Mouse (Mus musculus) C2C12 (cell line): ENCODE data around the gene Efcab6. TPM values are rescaled to one million over a fixed set of nuclear protein-coding genes. Genes with fewer than 3 reads are reported as not detected.

Source experiments
- H3K27me3 ChIP-seq: one replicate; pipeline ENCODE4 v1.6.1; 2011; ENCODE audit not compliant: control insufficient read depth, insufficient read depth, insufficient read length
- H3K36me3 ChIP-seq: one replicate; pipeline ENCODE4 v1.6.1; 2011; ENCODE audit not compliant: control insufficient read depth, insufficient read depth
- H3K4me3 ChIP-seq: one replicate; pipeline ENCODE4 v1.5.1; 2011; ENCODE audit warnings: mild to moderate bottlenecking, control low read depth; ENCODE audit not compliant: poor library complexity, insufficient read depth, severe bottlenecking
- H3K79me2 ChIP-seq: one replicate; pipeline ENCODE4 v1.6.1; 2011; ENCODE audit not compliant: control insufficient read depth, insufficient read depth
- H3K79me3 ChIP-seq: one replicate; pipeline ENCODE4 v1.6.1; 2011; ENCODE audit warnings: low read depth, control low read depth
- H3ac ChIP-seq: one replicate; pipeline ENCODE3; 2011; ENCODE audit warnings: low read depth; ENCODE audit not compliant: control insufficient read depth, insufficient read length
- CEBPB ChIP-seq: IDR thresholded peaks from one replicate; pipeline ENCODE4 v1.6.1; 2011; ENCODE audit warnings: low read depth, mild to moderate bottlenecking, control low read depth, moderate library complexity
- CTCF ChIP-seq: IDR thresholded peaks from one replicate; pipeline ENCODE4 v1.5.1; 2011; ENCODE audit not compliant: control insufficient read depth, insufficient read depth, insufficient read length
- FOSL1 ChIP-seq: IDR thresholded peaks from one replicate; pipeline ENCODE4 v1.8.0; 2011; ENCODE audit warnings: mild to moderate bottlenecking, low read length; ENCODE audit not compliant: poor library complexity, insufficient read depth, severe bottlenecking
- MAX ChIP-seq: IDR thresholded peaks from one replicate; pipeline ENCODE4 v1.6.1; 2011; ENCODE audit warnings: mild to moderate bottlenecking, control low read depth
- MYOD1 ChIP-seq: IDR thresholded peaks from one replicate; pipeline ENCODE4 v1.6.1; 2011; ENCODE audit warnings: low read depth; ENCODE audit not compliant: control insufficient read depth, insufficient read length
- MYOG ChIP-seq: IDR thresholded peaks from one replicate; pipeline ENCODE4 v1.6.1; 2011; ENCODE audit not compliant: control insufficient read depth, insufficient read length; ENCODE audit errors: extremely low read depth
- USF1 ChIP-seq: IDR thresholded peaks from one replicate; pipeline ENCODE4 v1.6.1; 2011; ENCODE audit warnings: low read depth, mild to moderate bottlenecking, control low read depth, moderate library complexity
- polyA plus RNA-seq: library from polyadenylated mRNA; unstranded; fragments of >200 nt; fragmentation: generic; extraction: Trizol; gene quantifications from one replicate; pipeline ENCODE4 v1.2.1, GENCODE M21; 2012; ENCODE audit warnings: missing spikeins

Efcab6 gene
- polyA plus RNA-seq, 1 experiment: not detected

DNA sequence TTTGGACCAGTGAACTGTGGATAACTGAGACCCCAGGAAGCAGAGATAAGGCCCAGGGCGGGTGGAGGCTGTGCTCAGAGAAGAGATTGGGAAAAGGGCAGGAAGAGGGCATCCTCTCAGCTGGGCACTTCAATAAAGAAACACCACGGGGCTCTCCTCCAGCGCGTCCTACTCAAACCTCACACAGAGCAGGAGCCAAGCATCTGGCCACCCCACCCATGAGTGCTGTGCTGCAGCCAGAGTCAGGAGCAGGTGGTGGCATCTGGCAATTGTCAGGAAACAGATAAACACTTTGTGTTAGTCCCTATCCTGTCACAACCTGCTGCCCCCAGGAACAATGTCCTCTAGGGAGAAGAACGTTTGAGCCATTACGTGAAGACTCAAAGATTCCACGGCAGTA, 77.1 kb downstream of the Efcab6 start:
- no peak for TF ChIP-seq MYOG
- TF ChIP-seq MAX: no peak
- TF ChIP-seq USF1: no peak
- TF ChIP-seq FOSL1: no peak
- no peak for TF ChIP-seq MYOD1
- TF ChIP-seq CEBPB: no peak
- no peak for TF ChIP-seq CTCF
- no peak overlapping the region for H3ac ChIP-seq
- H3K36me3 ChIP-seq: no peaks in the 10 kb centered on the region
- peaks cover 45% of the 10 kb centered on the region for H3K27me3 ChIP-seq
- no peaks in the 10 kb centered on the region for H3K79me2 ChIP-seq
- no peak overlapping the region for H3K4me3 ChIP-seq
- no peaks in the 10 kb centered on the region for H3K79me3 ChIP-seq

DNA sequence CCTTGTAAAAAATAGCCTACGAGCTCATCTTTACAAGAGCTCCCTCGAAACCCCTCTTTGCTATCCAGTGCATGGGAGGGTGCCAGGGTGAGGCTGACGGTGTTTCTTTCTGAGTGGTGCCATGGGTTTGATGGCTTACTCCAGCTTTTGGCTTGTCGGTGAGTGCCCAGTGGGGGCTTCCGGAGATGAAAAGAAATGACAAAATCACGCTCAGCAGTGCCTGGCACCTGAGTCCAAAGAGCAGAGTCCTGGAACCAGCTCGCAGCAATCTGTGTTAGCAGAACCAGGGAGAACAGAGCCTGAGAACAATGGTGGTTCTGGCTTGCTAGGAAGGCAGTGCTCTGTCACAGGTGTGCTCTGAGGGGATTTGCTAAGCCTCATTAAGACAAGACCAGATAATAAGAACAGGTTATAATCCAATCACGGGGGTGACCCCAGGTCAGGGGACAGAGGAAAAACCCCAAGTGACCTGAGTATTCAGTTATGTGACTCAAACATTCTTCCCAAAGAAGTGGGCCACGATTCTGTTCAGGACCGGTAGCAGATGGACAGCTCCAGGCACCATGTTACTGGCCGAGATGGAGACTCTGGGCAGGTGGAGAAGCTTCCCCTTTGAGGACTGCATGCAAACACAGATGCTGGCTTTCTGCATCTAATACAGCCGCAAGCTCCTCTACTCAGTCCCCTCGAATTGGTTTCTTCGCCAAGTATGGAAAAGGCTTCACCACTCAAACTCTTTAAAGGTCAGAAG, 82.8 kb downstream of the Efcab6 start:
- H3ac ChIP-seq: no peak overlapping the region
- no peak overlapping the region for H3K4me3 ChIP-seq
- no peak for TF ChIP-seq CTCF
- H3K36me3 ChIP-seq: no peaks in the 10 kb centered on the region
- peaks cover 14% of the 10 kb centered on the region for H3K27me3 ChIP-seq
- H3K79me2 ChIP-seq: no peaks in the 10 kb centered on the region
- H3K79me3 ChIP-seq: no peaks in the 10 kb centered on the region

DNA sequence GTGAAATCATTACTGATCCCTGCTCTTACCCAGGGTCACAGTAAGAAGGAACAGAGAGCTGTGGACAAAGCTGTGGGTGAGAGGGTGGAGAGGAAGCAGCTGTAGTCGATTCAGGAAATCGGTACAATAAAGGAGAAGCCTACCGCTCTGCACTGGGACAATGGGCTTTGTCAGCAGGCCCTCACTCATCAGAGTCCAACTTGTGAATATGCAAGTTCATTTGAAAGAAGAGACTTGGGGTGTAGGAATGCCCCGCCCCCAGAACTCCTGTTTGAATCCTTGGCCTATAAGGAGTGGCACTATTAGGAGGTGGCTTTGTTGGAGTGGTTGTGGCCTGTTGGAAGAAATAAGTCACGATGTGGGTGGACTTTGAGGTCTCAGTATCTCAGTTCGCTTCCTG, 86.3 kb downstream of the Efcab6 start:
- Histone ChIP-seq H3K4me3 (no peak overlapping the region), H3K27me3 (peaks cover 10% of the 10 kb centered on the region), H3K79me3 (no peaks in the 10 kb centered on the region), H3ac (no peak overlapping the region), H3K79me2 (no peaks in the 10 kb centered on the region), H3K36me3 (no peaks in the 10 kb centered on the region)
- TF ChIP-seq CEBPB: no peak
- no peak for TF ChIP-seq MYOD1
- no peak for TF ChIP-seq USF1
- TF ChIP-seq MYOG: no peak
- no peak for TF ChIP-seq FOSL1
- no peak for TF ChIP-seq MAX

DNA sequence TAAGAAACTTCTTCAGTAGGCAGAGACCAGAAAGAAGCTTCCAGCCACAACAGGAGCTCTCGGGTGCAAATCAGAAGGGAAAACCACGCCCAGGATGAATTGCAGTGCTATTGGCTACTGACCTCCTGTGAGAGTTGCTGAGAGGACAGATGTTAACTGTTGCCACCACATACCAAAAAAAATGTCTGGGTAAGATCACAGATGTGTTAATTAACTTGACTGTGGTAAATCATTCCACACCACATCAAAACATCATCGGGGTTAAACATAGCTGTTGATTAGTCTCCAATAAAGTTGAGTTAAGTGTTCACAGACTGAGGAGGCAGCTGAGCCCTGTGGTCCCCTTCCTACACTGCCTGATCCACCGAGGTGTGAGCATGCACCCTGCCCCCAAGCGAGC, 88.1 kb downstream of the Efcab6 start:
- no peaks in the 10 kb centered on the region for H3K79me2 ChIP-seq
- TF ChIP-seq USF1 (no peak), CEBPB (no peak), MAX (no peak), MYOG (no peak), FOSL1 (no peak)
- no peaks in the 10 kb centered on the region for H3K79me3 ChIP-seq
- no peak overlapping the region for H3K4me3 ChIP-seq
- peaks cover 27% of the 10 kb centered on the region for H3K27me3 ChIP-seq
- no peak overlapping the region for H3ac ChIP-seq
- no peaks in the 10 kb centered on the region for H3K36me3 ChIP-seq

DNA sequence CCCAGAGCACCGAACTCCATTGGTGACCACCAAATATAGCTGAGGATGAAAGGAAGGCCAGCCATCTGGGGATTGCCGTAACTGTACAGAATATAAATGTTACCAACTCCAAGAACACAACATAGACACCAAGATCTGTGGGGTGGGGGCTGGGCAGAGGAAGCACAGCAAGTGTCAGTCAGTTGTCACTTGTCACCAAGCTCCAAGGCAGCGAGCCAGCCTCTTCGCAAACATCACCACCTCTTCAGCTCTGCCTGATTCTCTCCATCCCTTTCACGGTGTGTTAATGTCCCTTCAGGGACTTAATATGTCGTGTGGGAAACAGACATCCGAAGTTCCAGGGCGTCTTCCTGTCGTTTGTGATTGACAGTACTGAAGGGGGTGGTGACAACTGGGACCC, 93.0 kb downstream of the Efcab6 start:
- H3K79me2 ChIP-seq: no peaks in the 10 kb centered on the region

DNA sequence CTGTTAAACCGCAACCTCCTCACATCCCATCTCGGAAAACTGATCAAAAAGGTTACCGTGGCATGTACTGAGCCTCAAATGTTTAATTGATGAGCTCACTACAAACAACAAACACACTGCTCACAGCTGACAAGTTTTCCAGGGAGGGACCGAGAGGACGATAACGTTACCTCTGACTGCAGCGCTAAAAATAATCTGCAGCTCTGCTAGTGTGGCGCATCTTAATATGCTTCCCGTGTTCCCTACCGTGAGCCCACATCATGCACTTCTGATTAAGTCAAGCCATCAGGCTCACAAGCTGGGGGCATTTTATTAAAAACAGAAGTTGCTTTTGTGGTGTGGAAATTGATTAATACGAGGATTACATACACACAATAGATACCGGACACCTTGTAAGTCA, 97.4 kb downstream of the Efcab6 start:
- Histone ChIP-seq H3ac (no peak overlapping the region), H3K27me3 (peaks cover 37% of the 10 kb centered on the region), H3K36me3 (no peaks in the 10 kb centered on the region), H3K4me3 (no peak overlapping the region), H3K79me3 (no peaks in the 10 kb centered on the region), H3K79me2 (no peaks in the 10 kb centered on the region)
- no peak for TF ChIP-seq USF1
- TF ChIP-seq MAX: no peak
- no peak for TF ChIP-seq CTCF
- no peak for TF ChIP-seq CEBPB

More for the DNA sequence above, 93.0 kb downstream of the Efcab6 start:
- TF ChIP-seq CTCF: no peak
- TF ChIP-seq MAX: no peak
- TF ChIP-seq FOSL1: no peak
- TF ChIP-seq MYOG: no peak
- TF ChIP-seq CEBPB: no peak
- no peak for TF ChIP-seq USF1
- TF ChIP-seq MYOD1: no peak
- H3K27me3 ChIP-seq: peaks cover 36% of the 10 kb centered on the region
- H3K4me3 ChIP-seq: no peak overlapping the region
- no peaks in the 10 kb centered on the region for H3K79me3 ChIP-seq
- H3ac ChIP-seq: no peak overlapping the region
- no peaks in the 10 kb centered on the region for H3K36me3 ChIP-seq

DNA sequence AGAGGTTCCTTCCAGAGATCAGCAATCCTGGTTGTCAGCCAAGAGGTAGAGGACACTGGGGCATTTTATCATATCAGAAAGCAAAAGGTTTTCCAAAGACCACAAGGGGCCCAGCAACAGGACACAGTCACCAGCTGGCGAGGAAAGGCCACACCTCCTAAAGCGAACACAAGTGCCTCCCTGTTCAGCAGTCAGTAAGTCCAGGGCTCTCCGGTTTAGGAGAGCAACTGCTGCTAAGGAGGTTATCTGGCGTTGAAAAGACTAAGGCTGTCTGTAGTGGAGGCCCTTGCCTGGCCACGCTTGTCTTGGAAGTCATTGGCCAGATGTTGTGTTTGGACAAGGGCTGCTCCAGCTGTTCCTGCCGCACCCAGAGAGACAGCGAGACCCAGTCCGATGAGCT, 100.1 kb downstream of the Efcab6 start:
- Histone ChIP-seq H3K79me3 (no peaks in the 10 kb centered on the region), H3K79me2 (no peaks in the 10 kb centered on the region), H3ac (no peak overlapping the region), H3K4me3 (no peak overlapping the region), H3K27me3 (peaks cover 27% of the 10 kb centered on the region), H3K36me3 (no peaks in the 10 kb centered on the region)
- TF ChIP-seq CEBPB (no peak), CTCF (no peak), MAX (no peak), MYOG (no peak), FOSL1 (no peak), MYOD1 (no peak), USF1 (no peak)
